Mouse (Mus musculus) neural tube, embryonic 14.5 days (tissue): ENCODE results near the gene Fam114a2. TPM values are rescaled to one million over a fixed set of nuclear protein-coding genes. Genes with fewer than 3 reads are reported as not detected.
"Not testable (repeated sequence)": the region's sequence is repeated elsewhere in the genome, so short reads cannot be mapped to it uniquely, and the experiment has no call there.

ENCODE experiments used
- ATAC-seq: fragments of 200-750 bp; cut with Nextera tagmentation; 2 replicates; pipeline ENCODE4 v1.8.0; 2017; ENCODE audit warnings: low read depth, mild to moderate bottlenecking, moderate TSS enrichment, moderate library complexity
- H3K27ac ChIP-seq: fragments of 300-500 bp; sonication (generic); 2 replicates; pipeline ENCODE4 v1.5.1; 2014; ENCODE audit warnings: low read depth, mild to moderate bottlenecking, control low read depth, low read length, moderate library complexity, mixed read lengths
- H3K27me3 ChIP-seq: fragments of 300-500 bp; sonication (generic); 2 replicates; pipeline ENCODE4 v1.6.1; 2014; ENCODE audit warnings: low read length; ENCODE audit not compliant: control insufficient read depth, insufficient read depth
- H3K36me3 ChIP-seq: fragments of 300-500 bp; sonication (generic); 2 replicates; pipeline ENCODE4 v1.6.1; 2014; ENCODE audit warnings: low read length, mixed read lengths; ENCODE audit not compliant: control insufficient read depth, insufficient read depth
- H3K4me1 ChIP-seq: fragments of 300-500 bp; sonication (generic); 2 replicates; pipeline ENCODE4 v1.6.1; 2014; ENCODE audit warnings: low read length; ENCODE audit not compliant: control insufficient read depth, insufficient read depth
- H3K4me2 ChIP-seq: fragments of 300-500 bp; sonication (generic); 2 replicates; pipeline ENCODE4 v1.6.1; 2014; ENCODE audit warnings: mild to moderate bottlenecking, low read depth, low read length, control low read depth
- H3K4me3 ChIP-seq: fragments of 300-500 bp; sonication (generic); 2 replicates; pipeline ENCODE4 v1.5.1; 2014; ENCODE audit warnings: low read depth, low read length, control low read depth, mixed read lengths
- H3K9ac ChIP-seq: fragments of 300-500 bp; sonication (generic); replicated peaks from 2 replicates; pipeline ENCODE4 v1.6.1; 2014; ENCODE audit warnings: low read depth, mild to moderate bottlenecking, control low read depth, low read length, mixed read lengths
- H3K9me3 ChIP-seq: fragments of 300-500 bp; sonication (generic); 2 replicates; pipeline ENCODE4 v1.6.1; 2016; ENCODE audit warnings: low read length; ENCODE audit not compliant: control insufficient read depth
- WGBS: fragments of 180-500 bp; shearing (Covaris S2); extraction: QIAGEN DNeasy Blood & Tissue Kit; methylation state at CpG from one replicate; pipeline ENCODE4 v1.1.7; 2014; 5-methylcytosine and 5-hydroxymethylcytosine counted together
- polyA plus RNA-seq: library from polyadenylated mRNA; unstranded; fragments of >200 nt; fragmentation: Nextera tagmentation; extraction: Ambion mirVana; gene quantifications from 2 replicates; pipeline ENCODE4 v1.2.1, GENCODE M21; 2014

Fam114a2 gene
- polyA plus RNA-seq = 51.3 and 52.1 TPM in 2 replicates

DNA sequence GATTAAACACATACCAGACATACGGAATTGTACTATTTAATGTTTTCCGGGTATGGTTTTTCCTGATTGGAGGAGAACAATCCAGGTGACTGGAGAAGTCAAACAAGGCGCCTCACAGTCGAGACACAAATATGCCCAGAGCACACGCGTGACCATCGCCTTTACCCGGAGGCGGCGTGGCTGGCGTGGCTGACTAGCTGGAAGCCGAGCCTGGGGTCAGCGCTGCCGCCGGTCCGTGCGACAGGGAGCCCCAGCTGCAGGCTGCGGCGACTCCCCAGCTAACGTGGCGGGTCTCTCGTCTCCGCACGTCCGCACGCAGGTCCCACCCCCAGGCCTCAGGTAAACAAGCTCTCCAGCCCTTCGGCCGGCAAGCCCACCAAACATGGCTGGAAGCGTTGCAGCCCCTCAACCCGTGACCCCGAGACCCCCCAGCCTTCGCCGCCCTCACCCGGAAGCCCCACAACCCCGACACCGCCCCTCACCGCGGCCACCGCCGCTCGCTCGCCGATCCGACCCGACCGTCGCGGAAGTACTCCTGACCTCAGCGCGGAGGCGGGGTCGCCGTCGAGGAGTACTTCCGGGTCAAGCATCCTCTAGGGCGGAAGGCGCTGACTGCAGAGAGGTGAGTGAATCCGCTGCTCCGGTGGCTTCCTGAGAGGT lies at the start of gene Fam114a2, which contains the start of gene Mfap3:
TSS of gene Fam114a2 (minus strand) at position 527 of the 660 bp plus-strand sequence.
TSS of gene Mfap3 (plus strand) at position 574 of the 660 bp plus-strand sequence.
- under 1% methylated on average over 59 of the region's 59 CpGs for WGBS
- Histone ChIP-seq H3K36me3 (no peaks in the 10 kb centered on the region), H3K4me3 (peak within 1 kb of the TSS; percentile 88), H3K27me3 (no peaks in the 10 kb centered on the region), H3K27ac (peak within 1 kb of the TSS; percentile 81), H3K4me2 (peak within 1 kb of the TSS; percentile 63), H3K9me3 (no peaks in the 10 kb centered on the region), H3K9ac (peak within 1 kb of the TSS; percentile 83), H3K4me1 (peaks cover 17% of the 10 kb centered on the region)
- peak; percentile 97 for ATAC-seq

DNA sequence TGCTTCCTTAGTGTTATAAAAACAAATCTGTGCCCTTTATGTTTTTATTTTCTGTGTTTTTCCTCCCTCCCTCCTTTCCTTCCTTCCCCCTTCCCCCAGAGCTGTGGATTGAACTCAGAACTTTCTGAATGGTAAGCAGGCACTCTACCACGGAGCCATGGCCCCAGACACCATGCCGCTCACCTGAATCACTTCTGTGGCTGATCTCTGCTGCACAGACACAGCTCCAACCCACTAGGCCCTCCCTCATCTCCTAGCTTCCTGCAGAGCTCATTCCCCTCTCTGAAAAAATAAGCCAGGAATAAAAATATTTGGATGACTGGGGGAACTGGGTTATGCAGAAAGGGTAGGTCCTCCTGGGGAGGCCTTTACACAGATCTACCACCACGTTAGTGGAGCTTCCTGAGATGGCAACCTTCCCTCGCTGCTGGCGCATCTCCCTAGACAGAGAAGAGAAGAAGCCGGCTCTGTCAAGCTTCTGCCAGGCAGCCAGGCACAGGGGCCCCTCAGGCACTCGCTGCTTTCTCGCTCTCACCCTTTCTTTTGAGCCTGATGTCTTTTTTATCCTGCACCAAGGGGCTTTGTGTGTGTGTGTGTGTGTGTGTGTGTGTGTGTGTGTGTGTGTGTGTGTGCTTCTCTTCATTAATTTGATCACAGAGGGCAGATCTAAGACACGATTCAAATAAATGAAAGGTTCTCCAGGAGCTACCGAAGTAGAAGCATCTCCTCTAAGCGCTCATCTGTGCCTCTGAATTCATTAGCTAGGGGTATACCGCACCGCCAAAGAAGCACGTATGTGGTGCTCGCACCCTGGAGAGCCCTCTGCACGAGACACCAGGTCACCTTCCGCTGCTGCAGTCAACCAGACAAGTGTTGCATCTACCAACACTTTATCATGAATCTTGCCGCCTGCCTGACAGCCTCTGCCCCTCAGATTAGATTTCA lies 47.9 kb upstream of the Fam114a2 start:
- 23% methylated on average over 18 of the region's 18 CpGs for WGBS
- Histone ChIP-seq H3K4me1 (0 out of 2 replicates have a peak, but pooled peaks cover 2% of the 10 kb centered on the region), H3K9ac (no peak overlapping the region), H3K27me3 (no peaks in the 10 kb centered on the region), H3K9me3 (no peaks in the 10 kb centered on the region), H3K4me2 (no peak overlapping the region), H3K27ac (peak overlapping the region; percentile 16), H3K4me3 (no peak overlapping the region), H3K36me3 (no peaks in the 10 kb centered on the region)
- no peak for ATAC-seq

DNA sequence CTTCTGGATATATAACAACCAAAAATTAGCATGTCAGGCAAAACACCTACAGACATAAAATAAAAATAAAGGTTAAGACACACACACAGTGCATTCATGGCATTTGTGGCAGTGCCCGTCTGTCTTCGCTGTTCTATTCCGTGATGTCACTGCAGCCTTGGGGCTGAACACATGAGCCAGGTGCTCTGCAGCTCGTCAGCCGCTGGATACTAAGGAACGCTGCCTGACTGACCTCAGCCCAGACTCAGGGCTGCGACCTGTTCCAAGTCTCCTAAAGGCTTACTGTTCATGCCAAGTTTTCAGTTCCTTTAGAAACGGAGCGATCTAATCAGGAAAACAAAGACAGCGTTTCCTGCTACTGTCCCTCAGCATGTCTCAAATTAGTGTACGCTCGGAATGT lies 46.1 kb upstream of the Fam114a2 start:
- WGBS = 65% methylated on average over 12 of the region's 12 CpGs
- no peak for ATAC-seq
- H3K27ac ChIP-seq = no peak overlapping the region
- H3K9me3 ChIP-seq = no peaks in the 10 kb centered on the region
- H3K27me3 ChIP-seq = no peaks in the 10 kb centered on the region
- H3K4me3 ChIP-seq = no peak overlapping the region
- no peaks in the 10 kb centered on the region for H3K36me3 ChIP-seq
- H3K4me1 ChIP-seq = 0 out of 2 replicates have a peak, but pooled peaks cover 2% of the 10 kb centered on the region
- no peak overlapping the region for H3K9ac ChIP-seq
- no peak overlapping the region for H3K4me2 ChIP-seq

DNA sequence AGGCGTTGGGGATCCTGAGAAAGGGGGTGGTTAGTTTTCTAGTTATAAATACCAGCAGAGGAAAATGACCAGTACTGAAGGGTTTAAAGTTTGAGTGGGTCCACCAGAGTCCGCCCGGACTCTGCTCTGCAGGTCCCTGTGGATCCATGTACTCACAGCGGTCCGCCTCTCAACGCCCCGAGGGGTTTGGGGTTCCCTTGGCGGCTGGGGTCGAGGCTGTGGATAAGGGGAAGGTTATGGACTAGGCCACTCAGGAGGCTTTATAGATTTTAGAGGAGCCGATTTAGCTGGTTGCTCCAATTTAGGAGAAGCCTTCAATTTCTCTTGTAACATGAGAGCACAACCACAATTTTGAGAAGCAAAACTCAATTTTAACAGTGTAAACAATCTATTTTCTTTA lies 39.5 kb upstream of the Fam114a2 start:
- not testable (repeated sequence) for H3K27me3 ChIP-seq, ATAC-seq, H3K27ac ChIP-seq, H3K4me2 ChIP-seq, H3K9ac ChIP-seq, H3K36me3 ChIP-seq, H3K4me3 ChIP-seq, H3K4me1 ChIP-seq, H3K9me3 ChIP-seq
- WGBS = 90% methylated on average over 9 of the region's 10 CpGs

DNA sequence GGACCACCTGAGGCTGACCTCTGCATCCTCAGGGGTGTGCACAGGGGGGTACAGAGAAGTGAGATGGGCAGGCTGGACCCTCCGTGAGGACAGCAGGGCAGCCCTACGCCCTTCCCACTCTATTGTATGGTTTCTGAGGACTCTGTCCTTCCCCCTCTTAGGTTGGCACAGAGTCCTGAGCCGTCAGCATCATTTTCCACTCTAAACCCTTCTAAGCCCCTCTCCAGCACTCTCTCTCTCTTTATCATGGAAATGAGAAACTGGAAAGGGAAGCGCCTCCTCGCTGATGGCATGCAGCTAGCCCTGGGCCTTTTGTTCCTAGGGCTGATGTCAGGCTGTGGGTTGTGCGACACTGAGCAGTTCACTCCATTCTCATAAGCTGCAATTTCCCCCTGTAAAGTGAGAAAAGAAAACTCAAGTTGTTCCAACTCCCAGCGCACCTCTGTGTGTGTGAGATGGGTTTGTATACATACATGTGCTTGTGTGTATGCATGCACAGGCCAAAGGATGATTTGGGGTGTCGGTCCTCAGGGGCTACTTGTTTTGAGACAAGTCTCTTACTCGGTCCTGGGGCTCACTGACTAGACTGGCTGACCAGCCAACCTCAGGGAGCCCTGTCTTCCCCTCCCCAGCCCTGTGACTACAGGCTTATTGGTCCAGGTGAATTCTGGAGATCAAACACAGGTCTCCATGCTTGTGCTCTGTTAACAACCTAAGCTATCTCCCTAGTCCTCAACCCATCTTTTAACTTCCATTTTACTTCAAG lies 34.8 kb upstream of the Fam114a2 start:
- Histone ChIP-seq H3K4me3 (no peak overlapping the region), H3K4me2 (no peak overlapping the region), H3K27me3 (no peaks in the 10 kb centered on the region), H3K4me1 (no peaks in the 10 kb centered on the region), H3K27ac (no peak overlapping the region), H3K9me3 (no peaks in the 10 kb centered on the region), H3K9ac (no peak overlapping the region), H3K36me3 (no peaks in the 10 kb centered on the region)
- ATAC-seq = peak; percentile 69
- WGBS = 27% methylated on average over 9 of the region's 9 CpGs

DNA sequence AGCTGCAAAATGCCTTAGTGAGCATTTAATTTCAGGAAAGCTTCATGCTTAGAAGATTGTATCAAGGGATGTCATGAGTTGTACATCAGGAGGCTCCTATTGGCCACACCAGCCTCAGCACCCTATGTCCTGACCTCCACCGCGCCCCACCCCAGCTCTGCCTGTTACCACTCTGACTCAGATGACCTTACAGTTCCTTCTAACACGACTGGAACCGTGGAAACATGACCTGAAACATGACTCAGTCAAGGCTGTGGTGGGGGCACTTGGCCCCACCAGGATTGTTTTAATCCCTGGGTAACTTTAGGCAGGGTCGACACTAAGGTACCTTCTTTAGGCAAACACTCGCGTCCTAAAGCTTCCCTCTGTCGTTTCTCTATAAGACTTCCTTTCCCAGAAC lies 32.6 kb upstream of the Fam114a2 start:
- Histone ChIP-seq H3K27me3 (no peaks in the 10 kb centered on the region), H3K4me3 (no peak overlapping the region), H3K27ac (no peak overlapping the region), H3K4me2 (no peak overlapping the region), H3K9me3 (no peaks in the 10 kb centered on the region), H3K4me1 (no peaks in the 10 kb centered on the region), H3K36me3 (no peaks in the 10 kb centered on the region), H3K9ac (no peak overlapping the region)
- WGBS = 92% methylated on average over 8 of the region's 8 CpGs
- ATAC-seq = no peak

DNA sequence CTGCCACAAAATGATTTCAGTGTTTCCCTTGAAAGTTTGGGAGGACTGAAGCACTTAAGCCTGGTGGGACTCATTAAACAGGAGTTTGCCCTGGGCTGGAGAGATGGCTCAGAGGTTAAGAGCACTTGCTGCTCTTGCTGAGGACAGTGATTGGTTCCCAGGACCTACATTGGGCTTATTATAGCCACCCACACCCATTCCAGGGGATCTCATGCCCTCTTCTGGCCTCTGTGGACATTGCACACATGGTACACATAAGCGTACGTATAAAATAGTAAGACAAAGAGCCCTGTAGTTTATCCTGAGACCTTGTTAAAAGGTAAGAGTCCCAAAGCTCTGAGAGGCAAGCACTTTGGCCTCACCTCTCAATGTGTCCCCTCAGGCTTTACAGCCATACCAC lies 31.8 kb upstream of the Fam114a2 start:
- no peak overlapping the region for H3K4me3 ChIP-seq
- H3K9me3 ChIP-seq = no peaks in the 10 kb centered on the region
- H3K4me1 ChIP-seq = no peaks in the 10 kb centered on the region
- no peak overlapping the region for H3K27ac ChIP-seq
- WGBS = 94% methylated on average over 2 of the region's 2 CpGs
- ATAC-seq = no peak
- H3K4me2 ChIP-seq = no peak overlapping the region
- no peaks in the 10 kb centered on the region for H3K27me3 ChIP-seq
- H3K36me3 ChIP-seq = no peaks in the 10 kb centered on the region
- no peak overlapping the region for H3K9ac ChIP-seq

DNA sequence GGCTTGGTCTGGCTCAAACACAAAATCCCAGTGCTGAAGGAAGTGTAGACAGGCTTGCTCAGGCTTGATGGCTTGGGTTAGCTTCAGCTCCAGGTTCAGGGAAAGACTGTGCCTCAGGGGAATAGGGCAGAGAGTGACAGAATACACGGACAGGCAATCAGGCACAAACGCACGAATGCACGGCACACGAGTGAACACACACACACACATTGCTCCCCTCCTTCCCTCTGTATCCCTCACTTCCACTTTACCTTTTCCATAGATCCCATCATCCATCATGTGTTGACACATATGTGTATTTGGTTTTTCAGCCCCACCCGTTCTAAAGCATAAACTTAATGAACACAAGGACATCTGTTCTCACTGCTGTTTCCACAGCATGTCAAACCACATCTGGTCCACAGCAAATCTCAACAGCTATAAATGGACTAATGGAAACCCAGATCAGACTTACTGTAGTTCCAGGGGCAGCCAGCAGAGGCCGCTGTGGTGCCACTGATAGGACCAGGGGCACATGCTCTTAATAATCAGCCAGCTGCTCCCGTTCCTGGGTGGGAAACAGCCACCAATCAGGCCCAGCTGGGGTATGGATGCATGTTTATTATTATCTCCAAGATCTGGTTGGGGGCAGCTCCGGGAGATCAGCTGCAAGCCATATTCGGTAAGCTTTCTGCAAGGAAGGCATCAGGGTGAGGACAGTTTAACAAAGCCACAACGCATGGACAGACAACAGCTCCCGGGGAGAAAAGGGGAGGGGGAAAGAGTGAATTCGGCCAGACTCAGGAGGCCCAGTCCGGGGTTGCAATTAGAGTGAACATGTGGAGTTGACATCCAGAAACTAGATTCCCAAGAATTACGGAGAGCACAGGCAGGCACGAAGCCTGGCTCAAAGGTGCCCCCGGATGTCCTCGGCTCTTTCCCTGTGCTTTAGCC lies 30.5 kb upstream of the Fam114a2 start:
- WGBS = 24% methylated on average over 18 of the region's 18 CpGs
- ATAC-seq = peak; percentile 79
- H3K4me1 ChIP-seq = no peaks in the 10 kb centered on the region
- no peaks in the 10 kb centered on the region for H3K9me3 ChIP-seq
- H3K27ac ChIP-seq = 0 out of 2 replicates have a peak overlapping the region, but pooled peaks have one; percentile 23
- H3K27me3 ChIP-seq = no peaks in the 10 kb centered on the region
- no peak overlapping the region for H3K4me3 ChIP-seq
- no peaks in the 10 kb centered on the region for H3K36me3 ChIP-seq
- H3K4me2 ChIP-seq = no peak overlapping the region
- no peak overlapping the region for H3K9ac ChIP-seq
